Mouse (Mus musculus) lung, adult 2 months (tissue): Measurements from ENCODE around the gene 9230102O04Rik.

Experiments used
- CTCF ChIP-seq: fragments of 200-500 bp; IDR thresholded peaks from 2 replicates; pipeline ENCODE4 v1.5.1; 2011; ENCODE audit warnings: mild to moderate bottlenecking, low read length, control low read depth; ENCODE audit not compliant: insufficient read depth
- POLR2A ChIP-seq: fragments of 200-500 bp; IDR thresholded peaks from 2 replicates; pipeline ENCODE4 v1.6.1; 2011; ENCODE audit warnings: low read depth, mild to moderate bottlenecking, control low read depth, low read length, borderline replicate concordance; ENCODE audit errors: extremely low read depth

- TF ChIP-seq CTCF: no peak
- no peak for TF ChIP-seq POLR2A
Measured at GRCm38 (mm10) chr2:9886921-9887610, 2.3 kb downstream of the 9230102O04Rik start.
